Mouse (Mus musculus) hindlimb bud, embryonic 11.5 days (tissue): ENCODE measurements around the gene Cry1.

Experiments
- DNase-seq: peaks from one replicate; pipeline ENCODE4 v3.0.0-alpha.2; 2012; ENCODE audit warnings: low read depth, low spot score; ENCODE audit errors: extremely low spot score

Gene Cry1

GRCm38 (mm10) chr10:85184964-85185608, at the start of gene Cry1:
Cry1 (minus strand) TSS chr10:85185064.
- DNase-seq: peak; percentile 70

- DNase-seq: no peak
These were observed 36.8 kb upstream of the Cry1 start for GRCm38 (mm10) chr10:85221771-85222050.

- peak; percentile 64 for DNase-seq
These were observed 36.3 kb upstream of the Cry1 start for GRCm38 (mm10) chr10:85220918-85221770.

DNA sequence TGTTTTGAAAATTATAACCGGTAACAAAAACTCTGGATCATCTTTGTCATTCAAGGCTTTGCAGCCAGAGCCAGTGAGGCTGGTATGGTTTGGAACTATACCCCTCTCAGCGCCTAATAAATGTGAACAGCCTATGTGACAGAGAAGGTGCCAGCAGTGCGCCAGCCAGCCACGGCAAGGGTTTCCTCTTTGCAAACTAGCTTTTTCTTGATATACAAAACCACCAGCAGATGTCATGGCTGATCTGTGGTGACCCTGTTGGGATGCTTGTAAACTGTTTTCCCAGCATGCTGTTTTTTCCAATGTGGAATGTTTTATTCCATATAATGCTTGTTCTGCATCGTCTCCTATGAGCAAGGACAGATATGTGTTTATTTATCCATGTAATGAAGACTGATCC, 30.0 kb upstream of the Cry1 start:
- DNase-seq: no peak

- DNase-seq: no peak
These were observed 26.8 kb upstream of the Cry1 start for GRCm38 (mm10) chr10:85211673-85212072.

- DNase-seq: no peak
These were observed 25.3 kb upstream of the Cry1 start for GRCm38 (mm10) chr10:85210125-85210524.

DNA sequence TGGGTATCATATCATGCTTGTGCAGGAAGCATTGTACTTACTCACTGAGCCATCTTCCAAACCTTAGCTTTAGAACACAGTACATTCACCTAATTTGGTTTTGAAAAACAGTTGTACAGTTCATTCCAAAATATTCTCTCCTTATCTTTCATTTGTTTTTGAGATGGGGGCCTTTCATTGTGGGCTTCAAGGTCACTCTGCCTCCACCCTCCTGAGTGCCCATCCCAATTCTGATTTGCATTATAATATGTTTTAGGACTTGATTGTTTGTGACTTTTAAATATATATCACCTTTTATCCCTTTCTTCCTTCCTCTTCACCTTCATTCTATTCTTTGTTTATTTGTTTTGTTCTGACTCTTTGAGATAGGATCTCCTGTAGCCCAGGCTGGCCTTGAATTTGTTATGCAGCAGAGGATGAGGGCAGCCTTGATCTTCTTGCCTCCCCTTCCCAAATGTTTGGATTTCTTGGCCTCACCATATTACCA, 24.3 kb upstream of the Cry1 start:
- DNase-seq: no peak

- DNase-seq: no peak
These were observed 20.5 kb upstream of the Cry1 start for GRCm38 (mm10) chr10:85205316-85205715.

DNA sequence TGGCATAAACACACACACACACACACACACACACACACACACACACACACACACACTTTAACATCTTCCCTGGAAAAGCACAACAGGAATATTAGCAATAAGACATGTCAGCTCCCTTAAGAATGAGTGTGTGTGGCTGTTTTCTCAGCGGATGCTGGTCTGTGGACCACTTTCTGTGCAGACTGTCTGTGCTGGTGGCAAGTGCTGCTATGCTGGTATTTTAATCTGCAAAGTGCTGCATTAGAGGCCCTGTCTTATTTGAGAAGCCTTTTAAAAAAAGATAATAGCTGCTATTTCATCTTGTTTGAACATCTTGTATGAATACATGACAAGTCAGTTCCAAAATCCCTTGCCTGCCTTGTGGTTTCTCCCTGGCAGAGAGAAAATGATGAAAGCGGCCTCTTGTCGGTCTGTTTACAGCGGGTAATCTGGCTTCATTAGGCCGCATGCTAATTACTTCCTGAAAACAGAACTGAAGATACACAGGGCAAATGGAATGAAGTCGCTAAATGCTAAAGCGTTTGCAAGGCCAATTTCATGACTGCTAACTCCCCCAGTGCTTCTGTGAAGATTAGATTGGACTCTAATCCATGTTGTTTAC, 19.5 kb upstream of the Cry1 start:
- no peak for DNase-seq

GRCm38 (mm10) chr10:85194528-85194927, 9.7 kb upstream of the Cry1 start:
- DNase-seq: no peak

GRCm38 (mm10) chr10:85193321-85193720, 8.5 kb upstream of the Cry1 start:
- no peak for DNase-seq

GRCm38 (mm10) chr10:85190652-85191051, 5.8 kb upstream of the Cry1 start:
- no peak for DNase-seq

DNA sequence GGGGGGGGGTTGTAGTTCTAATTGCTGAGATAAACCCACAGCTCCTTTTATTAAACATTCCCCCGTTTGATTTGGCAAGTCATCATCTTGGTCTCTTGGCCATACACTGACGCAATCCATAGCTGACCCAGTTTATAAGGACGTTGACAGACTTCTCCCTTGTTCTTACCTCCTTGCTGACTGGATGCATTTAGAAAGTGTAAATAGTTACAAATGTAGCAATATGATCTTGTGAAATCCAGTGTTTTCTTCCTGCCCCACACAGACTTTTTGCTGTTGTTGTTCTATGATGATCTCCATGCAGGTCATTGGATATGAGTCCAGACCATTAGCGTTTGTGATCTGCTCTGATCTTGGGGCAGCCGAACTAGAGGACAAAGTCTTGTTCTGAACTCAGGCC, 5.1 kb upstream of the Cry1 start:
- no peak for DNase-seq

DNA sequence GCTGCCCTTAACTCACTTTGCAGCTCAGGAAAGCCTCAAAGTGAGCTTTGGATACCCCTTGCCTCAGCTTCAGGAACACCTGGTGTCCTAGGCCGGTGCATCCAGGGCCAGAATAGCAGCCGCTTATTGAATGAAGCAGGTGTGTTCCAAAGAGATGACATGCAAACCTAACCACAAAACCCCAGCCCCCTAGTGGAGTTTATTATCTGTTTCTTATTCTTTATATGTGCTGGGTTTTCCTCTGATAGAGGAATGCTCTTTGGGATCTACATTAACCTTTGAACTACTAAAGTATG, 1.6 kb upstream of the Cry1 start:
- DNase-seq: no peak

DNA sequence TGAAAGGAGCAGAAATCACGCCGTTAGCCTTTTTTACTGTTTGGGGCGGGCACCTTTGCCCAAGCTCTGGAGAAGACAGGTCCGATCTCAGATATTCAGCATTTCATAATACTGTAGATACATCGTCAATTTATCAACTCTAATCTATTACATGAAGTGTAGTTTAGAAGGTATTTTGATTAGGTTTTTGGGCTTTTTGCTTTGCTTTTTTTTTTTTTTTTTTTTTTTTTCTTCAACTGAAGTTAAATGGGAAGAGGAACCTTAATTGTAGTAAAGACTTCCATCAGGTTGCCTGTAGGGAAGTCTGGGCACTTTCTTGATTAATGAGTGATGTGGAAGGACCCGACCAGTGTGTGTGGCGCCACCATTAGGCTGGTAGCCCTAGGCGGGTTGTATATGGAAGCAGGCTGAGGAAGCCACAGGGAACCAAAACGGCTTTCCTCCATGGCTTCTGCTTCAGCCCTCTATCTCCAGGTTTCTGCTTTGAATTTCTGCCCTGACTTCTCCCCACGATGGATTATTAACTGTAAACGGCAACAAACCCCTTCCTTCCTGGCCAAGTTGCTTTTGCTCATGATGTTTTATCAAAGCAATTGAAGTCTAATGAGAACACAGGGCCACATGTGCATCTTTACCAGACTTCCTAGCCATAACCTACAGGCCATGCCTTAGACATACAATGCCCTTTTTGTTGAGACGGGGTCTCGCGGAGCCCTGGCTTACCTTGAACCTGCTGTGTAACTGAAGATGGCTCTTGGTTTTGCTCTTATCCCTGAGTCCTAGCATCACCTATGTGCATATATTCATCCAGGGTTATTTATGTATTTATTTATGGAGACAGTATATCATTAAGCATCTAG, 1.0 kb upstream of the Cry1 start:
- DNase-seq: no peak

DNA sequence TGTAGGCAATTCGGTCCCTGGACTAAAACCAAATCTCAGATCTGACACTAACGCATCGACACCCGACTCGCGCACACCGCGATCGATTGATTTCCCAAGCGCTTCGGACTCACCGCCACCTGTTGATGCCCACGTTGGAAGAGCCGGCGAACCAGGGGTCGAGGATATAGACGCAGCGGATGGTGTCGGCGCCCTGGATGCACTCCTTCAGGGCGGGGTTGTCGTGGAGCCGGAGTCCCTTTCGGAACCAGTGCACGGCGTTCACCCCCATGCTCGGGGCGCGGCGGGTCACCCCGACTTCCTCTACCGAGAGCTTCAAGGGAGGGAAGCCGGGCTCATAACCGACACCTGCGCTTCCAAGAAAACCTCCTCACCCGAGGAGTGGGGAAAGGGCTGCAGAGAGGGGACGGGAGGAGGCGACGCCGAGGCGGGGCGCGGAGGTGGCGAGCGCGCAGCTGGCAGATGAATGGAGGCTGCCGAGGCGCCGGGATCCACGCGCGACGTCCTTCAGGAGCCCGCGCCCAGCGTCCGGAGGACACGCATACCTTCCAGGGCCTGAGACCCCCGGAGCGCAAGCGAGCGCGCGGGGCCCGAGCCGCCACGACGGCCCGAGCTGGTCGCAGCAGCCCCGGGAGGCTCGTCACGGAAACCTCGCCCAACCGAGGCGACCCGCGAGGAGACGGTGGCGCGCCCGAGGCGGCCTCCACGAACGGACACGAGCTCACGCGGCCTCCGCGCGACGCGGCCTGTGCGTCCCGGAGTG, 482 bp downstream of the Cry1 start:
- no peak for DNase-seq

DNA sequence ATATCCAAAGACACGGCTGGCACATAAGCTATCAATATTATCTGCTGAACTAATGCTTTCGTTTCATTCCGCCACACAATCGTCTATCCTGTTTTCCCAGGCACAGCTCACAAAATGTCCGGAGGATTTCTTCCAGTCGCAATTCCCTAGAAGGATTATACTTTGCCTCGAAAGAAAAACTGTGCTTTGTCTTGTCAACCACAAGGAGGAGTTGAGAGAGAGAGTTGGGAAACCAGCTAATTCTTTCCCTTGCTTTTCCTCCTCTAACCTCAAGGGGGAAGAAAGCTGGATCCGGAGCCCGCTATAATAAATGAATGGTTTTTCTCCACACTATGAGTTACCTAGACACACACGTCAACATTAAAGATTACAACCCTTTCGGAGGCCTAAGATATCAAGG, 1.2 kb downstream of the Cry1 start:
- peak; percentile 71 for DNase-seq

DNA sequence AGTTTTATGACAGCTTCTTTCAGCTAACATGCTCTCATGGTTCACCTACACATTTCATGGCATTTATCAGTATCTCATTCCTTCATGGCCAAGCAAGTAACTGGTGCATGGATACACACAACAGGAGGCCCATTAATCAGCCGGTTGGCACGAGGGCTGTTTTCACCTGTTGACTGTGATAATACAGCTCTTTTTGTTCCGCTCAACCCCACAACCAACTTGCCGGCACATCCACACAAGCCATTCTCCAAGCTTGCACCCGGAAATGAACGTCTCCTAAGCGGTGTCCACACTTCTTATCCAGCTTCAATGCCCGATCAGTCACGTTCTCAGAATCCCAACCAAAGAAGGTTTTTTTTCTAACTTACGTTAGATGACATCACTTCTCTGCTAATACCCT, 2.1 kb downstream of the Cry1 start:
- no peak for DNase-seq

DNA sequence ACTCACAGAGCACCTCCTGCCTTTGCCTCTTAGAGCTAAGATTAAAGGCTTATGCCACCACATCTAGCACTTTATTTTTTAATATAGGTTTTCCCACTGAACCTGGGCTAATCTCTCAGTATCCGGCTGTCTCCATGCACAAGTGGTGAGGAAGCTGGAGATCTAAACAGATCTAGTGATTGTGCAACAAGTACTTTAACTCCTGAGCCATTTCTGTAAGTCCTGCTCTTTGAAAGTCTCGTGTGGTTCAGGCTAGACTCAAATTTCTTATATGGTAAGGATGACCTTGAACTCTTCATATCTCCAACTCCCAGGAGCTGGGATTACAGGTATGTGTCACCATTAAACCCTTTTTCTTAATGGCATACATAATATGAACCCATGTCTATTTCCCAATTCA, 8.2 kb downstream of the Cry1 start:
- no peak for DNase-seq

DNA sequence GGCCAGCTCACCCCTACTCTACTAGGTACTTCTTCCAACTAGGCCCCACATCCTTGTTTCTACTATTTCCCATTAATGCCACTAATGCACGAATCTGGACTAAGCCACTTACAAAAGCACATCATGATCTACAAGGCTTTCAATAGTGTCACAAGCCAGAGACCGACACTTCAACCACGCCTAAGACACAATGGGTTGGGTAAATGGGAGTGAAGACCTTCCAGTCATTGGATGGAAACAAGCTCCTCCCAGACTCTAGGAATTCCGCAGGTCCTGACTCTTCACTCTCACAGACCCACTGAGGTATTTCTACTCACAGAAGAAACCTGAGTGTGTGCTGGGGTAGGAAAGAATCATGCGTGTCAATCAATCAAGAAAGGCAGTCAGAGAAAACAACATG, 19.6 kb downstream of the Cry1 start:
- no peak for DNase-seq

- no peak for DNase-seq
These were observed 20.1 kb downstream of the Cry1 start for GRCm38 (mm10) chr10:85164791-85165190.
